Mouse (Mus musculus) neural tube, embryonic 11.5 days (tissue): ENCODE data around the gene Olfr545. TPM values are rescaled to one million over a fixed set of nuclear protein-coding genes. Genes with fewer than 3 reads are reported as not detected.
"Not testable (repeated sequence)": the region's sequence is repeated elsewhere in the genome, so short reads cannot be mapped to it uniquely, and the experiment has no call there.

Source experiments
- ATAC-seq: fragments of 200-750 bp; cut with Nextera tagmentation; 2 replicates; pipeline ENCODE4 v1.8.0; 2017; ENCODE audit warnings: moderate number of reproducible peaks, mild to moderate bottlenecking, moderate TSS enrichment, moderate library complexity; ENCODE audit not compliant: insufficient read depth, low FRiP score, low TSS enrichment
- DNase-seq: peaks from one replicate; pipeline ENCODE4 v3.0.0-alpha.2; 2015; ENCODE audit warnings: low spot score
- H3K27ac ChIP-seq: fragments of 300-500 bp; sonication (generic); 2 replicates; pipeline ENCODE4 v1.5.1; 2014; ENCODE audit warnings: low read depth, mild to moderate bottlenecking, low read length
- H3K27me3 ChIP-seq: fragments of 300-500 bp; sonication (generic); 2 replicates; pipeline ENCODE4 v1.6.1; 2014; ENCODE audit warnings: mild to moderate bottlenecking, low read length, mixed read lengths; ENCODE audit not compliant: control insufficient read depth, insufficient read depth
- H3K36me3 ChIP-seq: fragments of 300-500 bp; sonication (generic); 2 replicates; pipeline ENCODE4 v1.6.1; 2014; ENCODE audit warnings: mild to moderate bottlenecking, low read length, moderate library complexity, mixed read lengths; ENCODE audit not compliant: control insufficient read depth, insufficient read depth
- H3K4me1 ChIP-seq: fragments of 300-500 bp; sonication (generic); 2 replicates; pipeline ENCODE4 v1.6.1; 2014; ENCODE audit warnings: low read length, mixed read lengths; ENCODE audit not compliant: control insufficient read depth, insufficient read depth
- H3K4me2 ChIP-seq: fragments of 300-500 bp; sonication (generic); 2 replicates; pipeline ENCODE4 v1.6.1; 2014; ENCODE audit warnings: low read depth, mild to moderate bottlenecking, moderate library complexity
- H3K4me3 ChIP-seq: fragments of 300-500 bp; sonication (generic); 2 replicates; pipeline ENCODE4 v1.5.1; 2014; ENCODE audit warnings: low read depth, low read length
- H3K9ac ChIP-seq: fragments of 300-500 bp; sonication (generic); 2 replicates; pipeline ENCODE4 v1.6.1; 2014; ENCODE audit warnings: mild to moderate bottlenecking, low read length
- H3K9me3 ChIP-seq: fragments of 300-500 bp; sonication (generic); 2 replicates; pipeline ENCODE4 v1.6.1; 2016; ENCODE audit warnings: low read length; ENCODE audit not compliant: control insufficient read depth
- WGBS: fragments of 180-500 bp; shearing (Covaris S2); extraction: QIAGEN DNeasy Blood & Tissue Kit; methylation state at CpG from one replicate; pipeline ENCODE4 v1.1.7; 2014; 5-methylcytosine and 5-hydroxymethylcytosine counted together
- polyA plus RNA-seq: library from polyadenylated mRNA; unstranded; fragments of >200 nt; fragmentation: Nextera tagmentation; extraction: Ambion mirVana; gene quantifications from 2 replicates; pipeline ENCODE4 v1.2.1, GENCODE M21; 2014

The Olfr545 gene
- polyA plus RNA-seq, 1 experiment from 2014 or later = 0.08 TPM

DNA sequence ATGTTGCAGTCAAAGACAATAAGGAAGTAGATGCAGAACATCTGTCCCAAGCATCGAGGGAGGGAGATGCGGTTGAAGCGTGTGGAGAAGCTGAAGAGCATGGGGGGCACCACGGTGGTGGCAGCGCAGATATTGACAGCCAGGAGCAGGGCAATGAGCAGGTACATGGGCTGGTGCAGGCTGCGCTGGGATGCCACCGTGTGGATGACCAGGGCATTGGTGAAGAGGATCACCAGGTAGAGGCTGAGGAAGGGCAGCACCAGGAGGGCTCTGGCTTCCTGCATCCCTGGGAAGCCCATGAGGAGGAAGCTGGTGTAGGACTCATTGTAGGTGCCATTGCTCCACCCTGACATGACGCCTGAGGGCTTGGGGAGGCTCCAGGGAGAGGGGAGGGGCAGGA is 14.6 kb downstream of the Olfr545 start:
- 64% methylated on average over 8 of the region's 8 CpGs for WGBS
- H3K9ac ChIP-seq = not testable (repeated sequence)

DNA sequence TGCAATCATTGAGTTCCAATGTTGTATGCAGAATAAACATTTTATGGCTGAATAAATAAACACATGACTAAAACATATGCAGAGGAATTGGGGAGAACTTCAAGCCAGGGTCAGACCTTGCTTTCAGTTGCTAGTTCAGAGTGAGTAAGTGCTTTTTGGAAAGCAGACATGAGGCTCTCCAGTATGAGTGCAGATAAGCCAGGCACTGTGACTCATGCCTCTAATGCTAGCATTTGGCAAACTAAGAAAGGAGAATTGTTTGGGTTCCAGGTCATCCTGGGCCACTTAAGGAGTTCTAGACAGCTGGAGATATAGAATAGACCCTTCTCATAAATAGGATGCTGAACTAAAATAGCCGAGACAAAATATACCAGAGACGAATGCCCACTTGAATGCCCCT is 15.7 kb downstream of the Olfr545 start:
- Histone ChIP-seq H3K27ac (no peak overlapping the region), H3K27me3 (no peaks in the 10 kb centered on the region), H3K9me3 (no peaks in the 10 kb centered on the region), H3K36me3 (no peaks in the 10 kb centered on the region), H3K4me2 (no peak overlapping the region), H3K9ac (no peak overlapping the region), H3K4me3 (no peak overlapping the region), H3K4me1 (no peaks in the 10 kb centered on the region)
- no peak for DNase-seq
- 89% methylated on average over 2 of the region's 2 CpGs for WGBS
- ATAC-seq = no peak

More for the DNA sequence above, 14.6 kb downstream of the Olfr545 start:
- DNase-seq, H3K27me3 ChIP-seq, H3K4me3 ChIP-seq, ATAC-seq, H3K9me3 ChIP-seq, H3K36me3 ChIP-seq, H3K4me2 ChIP-seq, H3K27ac ChIP-seq, H3K4me1 ChIP-seq: not testable (repeated sequence)

DNA sequence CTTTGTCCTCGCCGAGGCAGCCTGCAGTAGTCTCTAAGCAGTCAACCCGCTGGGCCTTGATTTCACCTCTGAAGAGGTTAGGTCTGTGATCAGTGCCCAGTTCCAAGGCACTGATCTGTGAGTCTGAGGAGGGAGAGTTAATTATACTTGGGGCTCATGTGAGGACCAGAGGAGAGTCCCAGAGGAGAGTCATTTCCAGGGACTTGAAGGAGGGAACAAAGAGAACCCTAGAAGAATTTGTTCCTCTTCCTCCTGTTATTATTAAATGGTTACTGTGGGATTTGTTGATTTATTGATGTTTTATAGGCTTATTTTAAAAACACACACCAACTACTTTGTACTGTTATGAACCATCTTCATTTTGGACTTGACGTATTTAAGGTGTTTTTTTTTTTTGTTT is 17.8 kb downstream of the Olfr545 start, which contains the start of gene Olfr543:
TSS of gene Olfr543 (minus strand) at position 101 of the 400 bp plus-strand sequence.
- Histone ChIP-seq H3K9ac (no peak within 1 kb of the TSS), H3K36me3 (no peaks in the 10 kb centered on the region), H3K4me1 (no peaks in the 10 kb centered on the region), H3K27ac (no peak within 1 kb of the TSS), H3K27me3 (no peaks in the 10 kb centered on the region), H3K4me2 (no peak within 1 kb of the TSS), H3K9me3 (no peaks in the 10 kb centered on the region), H3K4me3 (no peak within 1 kb of the TSS)
- WGBS = 92% methylated on average over 4 of the region's 4 CpGs
- no peak for ATAC-seq
- no peak for DNase-seq

DNA sequence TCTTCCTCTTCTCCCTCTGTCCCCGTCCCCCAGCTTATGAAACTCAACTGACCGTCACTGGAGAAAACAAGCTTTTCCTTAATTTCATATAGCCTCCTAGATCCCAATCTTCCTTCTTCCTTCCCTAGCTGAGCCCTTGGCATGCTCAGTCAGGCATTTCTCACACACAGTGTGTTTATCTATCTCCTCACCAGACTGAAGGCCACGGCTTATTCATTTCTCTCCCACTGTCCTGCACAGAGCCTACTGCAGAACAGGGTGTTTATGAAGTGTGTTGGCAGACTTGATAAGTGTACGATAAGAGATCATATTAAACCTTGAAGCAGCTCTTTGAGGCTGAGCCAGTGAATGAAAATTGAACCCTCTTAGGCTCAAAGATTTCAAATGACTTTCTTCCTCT is 18.6 kb downstream of the Olfr545 start:
- ATAC-seq (no peak), DNase-seq (no peak)
- Histone ChIP-seq H3K9ac (no peak overlapping the region), H3K27ac (no peak overlapping the region), H3K27me3 (no peaks in the 10 kb centered on the region), H3K36me3 (no peaks in the 10 kb centered on the region), H3K9me3 (no peaks in the 10 kb centered on the region), H3K4me1 (no peaks in the 10 kb centered on the region), H3K4me2 (no peak overlapping the region), H3K4me3 (no peak overlapping the region)
- 86% methylated on average over 4 of the region's 4 CpGs for WGBS

DNA sequence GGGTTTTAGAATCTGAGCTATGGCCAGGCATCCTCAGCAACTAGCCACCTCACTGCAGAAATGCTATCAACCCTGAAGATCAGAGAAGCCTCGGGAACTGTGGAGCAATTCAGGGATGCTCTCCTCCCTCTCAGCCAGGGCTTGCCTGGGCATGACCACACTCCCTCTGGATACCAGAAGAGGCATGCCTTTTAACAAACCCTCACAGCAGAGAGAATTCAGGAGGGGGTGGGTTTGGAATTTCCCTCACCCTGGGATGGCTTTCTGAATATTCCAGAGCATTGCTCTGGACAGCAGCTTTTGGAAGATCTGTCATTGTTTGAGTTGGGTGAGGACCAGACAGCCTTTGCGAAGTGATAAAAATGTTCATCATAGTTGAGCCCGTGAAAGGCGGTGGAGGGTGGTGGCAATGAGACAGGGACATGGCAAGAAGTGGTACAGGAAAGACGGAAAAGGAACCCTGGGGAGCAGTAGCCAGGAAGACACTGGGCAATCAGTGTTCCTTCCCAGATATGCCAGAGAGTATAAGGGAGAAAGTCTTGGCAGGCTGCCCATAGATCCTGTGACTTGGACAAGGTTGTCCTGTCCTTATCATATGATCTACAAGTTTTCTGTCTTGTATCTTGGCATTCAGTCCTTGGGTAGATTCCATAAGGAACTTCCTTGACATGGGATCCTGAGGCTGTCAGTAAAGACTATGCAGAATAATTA is 19.9 kb downstream of the Olfr545 start:
- DNase-seq (no peak), ATAC-seq (no peak)
- H3K36me3 ChIP-seq = no peaks in the 10 kb centered on the region
- 75% methylated on average over 5 of the region's 5 CpGs for WGBS
- H3K27ac ChIP-seq = no peak overlapping the region
- no peaks in the 10 kb centered on the region for H3K27me3 ChIP-seq
- H3K4me2 ChIP-seq = no peak overlapping the region
- no peak overlapping the region for H3K4me3 ChIP-seq
- no peaks in the 10 kb centered on the region for H3K9me3 ChIP-seq
- H3K9ac ChIP-seq = no peak overlapping the region
- no peaks in the 10 kb centered on the region for H3K4me1 ChIP-seq

DNA sequence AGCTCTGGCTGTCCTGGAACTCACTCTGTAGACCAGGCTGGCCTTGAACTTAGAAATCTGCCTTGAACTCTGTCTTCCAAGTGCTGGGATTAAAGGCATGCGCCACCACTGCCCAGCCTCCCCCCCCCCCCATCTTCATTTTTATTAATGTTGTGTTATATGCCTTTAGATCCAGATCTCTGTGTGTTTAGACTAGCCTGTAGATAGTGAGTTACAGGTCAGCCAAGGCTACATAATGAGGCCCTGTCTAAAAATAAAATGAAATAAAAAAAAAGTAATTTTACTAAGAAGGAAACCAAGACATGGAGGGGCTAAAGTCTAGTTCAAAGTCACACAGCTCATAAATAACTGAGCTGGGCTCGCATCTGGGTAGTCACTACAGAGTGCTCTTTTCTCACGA is 20.4 kb downstream of the Olfr545 start:
- no peak overlapping the region for H3K4me2 ChIP-seq
- no peak for DNase-seq
- no peaks in the 10 kb centered on the region for H3K9me3 ChIP-seq
- no peaks in the 10 kb centered on the region for H3K4me1 ChIP-seq
- no peak overlapping the region for H3K9ac ChIP-seq
- WGBS = 77% methylated on average over 3 of the region's 3 CpGs
- ATAC-seq = no peak
- no peaks in the 10 kb centered on the region for H3K36me3 ChIP-seq
- no peak overlapping the region for H3K27ac ChIP-seq
- no peaks in the 10 kb centered on the region for H3K27me3 ChIP-seq
- H3K4me3 ChIP-seq = no peak overlapping the region

DNA sequence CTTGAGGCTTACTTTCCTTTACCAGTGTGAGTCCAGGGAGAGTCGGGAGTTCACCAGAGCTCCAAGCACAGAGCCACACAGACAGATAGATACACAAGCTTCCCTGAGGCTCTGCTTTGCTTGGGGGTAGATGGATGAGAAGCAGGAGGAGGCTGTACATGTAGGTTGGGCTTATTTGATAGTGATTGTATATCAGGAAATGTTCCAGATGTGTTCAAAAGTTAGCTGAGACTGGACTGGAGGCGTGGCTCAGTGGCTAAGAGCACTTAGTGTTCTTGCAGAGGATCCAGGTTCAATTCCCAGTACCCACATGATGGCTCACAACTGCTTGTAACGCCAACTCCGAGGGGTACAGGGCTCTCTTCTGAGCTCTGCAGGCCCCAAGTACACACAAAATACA is 20.9 kb downstream of the Olfr545 start:
- Histone ChIP-seq H3K27ac (no peak overlapping the region), H3K9me3 (no peaks in the 10 kb centered on the region), H3K4me3 (no peak overlapping the region), H3K27me3 (no peaks in the 10 kb centered on the region), H3K9ac (no peak overlapping the region), H3K36me3 (no peaks in the 10 kb centered on the region), H3K4me2 (no peak overlapping the region), H3K4me1 (no peaks in the 10 kb centered on the region)
- WGBS = 87% methylated on average over 4 of the region's 4 CpGs
- no peak for DNase-seq
- no peak for ATAC-seq

DNA sequence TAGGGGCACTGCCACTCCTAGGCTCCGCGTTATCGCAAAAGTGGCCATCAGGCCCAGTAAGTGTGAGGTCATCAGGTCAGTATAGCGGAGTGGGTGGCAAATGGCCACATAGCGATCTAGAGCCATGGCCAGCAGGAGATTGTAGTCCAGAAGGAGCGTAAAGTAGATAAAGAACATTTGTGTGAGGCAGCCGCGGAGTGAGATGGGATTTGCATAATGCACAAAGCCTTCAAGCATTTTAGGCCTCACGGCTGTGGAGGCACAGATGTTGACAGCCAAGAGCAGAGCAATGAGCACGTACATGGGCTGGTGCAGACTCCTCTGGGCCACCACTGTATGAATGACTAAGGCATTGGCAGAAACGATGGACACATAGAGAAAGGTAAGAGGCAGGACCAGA is 22.0 kb downstream of the Olfr545 start:
- Histone ChIP-seq H3K27me3 (no peaks in the 10 kb centered on the region), H3K36me3 (no peaks in the 10 kb centered on the region), H3K27ac (no peak overlapping the region), H3K4me3 (no peak overlapping the region), H3K9ac (no peak overlapping the region), H3K9me3 (no peaks in the 10 kb centered on the region), H3K4me1 (no peaks in the 10 kb centered on the region), H3K4me2 (no peak overlapping the region)
- WGBS = 85% methylated on average over 11 of the region's 11 CpGs
- DNase-seq (no peak), ATAC-seq (no peak)

DNA sequence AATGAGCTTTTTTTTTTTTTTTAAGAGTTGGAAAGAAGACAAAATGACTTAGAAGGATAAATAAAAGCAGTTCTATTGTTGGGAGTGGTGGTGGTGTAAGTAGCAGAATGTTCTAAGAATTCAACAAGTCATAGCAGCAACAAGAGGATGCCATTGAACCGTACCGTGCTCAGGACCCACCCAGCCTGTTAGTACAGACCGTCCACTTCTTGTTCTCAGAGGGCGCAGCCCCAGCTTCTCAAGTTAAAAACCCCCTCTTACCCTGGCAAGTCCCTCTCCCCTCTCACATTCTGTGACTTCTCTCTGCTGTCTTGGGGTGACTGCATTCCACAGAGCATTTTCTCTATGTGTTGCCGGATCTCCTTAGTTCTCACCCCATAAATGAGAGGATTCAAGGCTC is 22.8 kb downstream of the Olfr545 start:
- H3K27me3 ChIP-seq = no peaks in the 10 kb centered on the region
- no peaks in the 10 kb centered on the region for H3K9me3 ChIP-seq
- WGBS = 92% methylated on average over 5 of the region's 5 CpGs
- H3K4me2 ChIP-seq = no peak overlapping the region
- H3K9ac ChIP-seq = no peak overlapping the region
- ATAC-seq (no peak), DNase-seq (no peak)
- no peak overlapping the region for H3K4me3 ChIP-seq
- no peaks in the 10 kb centered on the region for H3K4me1 ChIP-seq
- no peak overlapping the region for H3K27ac ChIP-seq
- H3K36me3 ChIP-seq = no peaks in the 10 kb centered on the region
